Mouse (Mus musculus) spleen, embryonic (tissue): Measurements from ENCODE around the gene Eef1akmt1.

Experiments
- CTCF ChIA-PET: fragments of 350-600 bp; sonication (Branson Sonifier 250); formaldehyde crosslinking; loops from one replicate; lab custom pipeline; 2022; lab: Charles Lee

The Eef1akmt1 gene

GRCm38 (mm10) chr14:57547062-57547461 lies 24.4 kb downstream of the Eef1akmt1 start:
- CTCF ChIA-PET: no interaction called here

- CTCF ChIA-PET: no interaction called here
These were observed 24.8 kb downstream of the Eef1akmt1 start for GRCm38 (mm10) chr14:57546557-57547021.

- CTCF ChIA-PET: no interaction called here
These were observed 25.3 kb downstream of the Eef1akmt1 start for GRCm38 (mm10) chr14:57546131-57546530.

- CTCF ChIA-PET: no interaction called here
These were observed 25.9 kb downstream of the Eef1akmt1 start for GRCm38 (mm10) chr14:57545526-57545925.

GRCm38 (mm10) chr14:57543420-57544039 lies 27.9 kb downstream of the Eef1akmt1 start:
- CTCF ChIA-PET: no interaction called here

GRCm38 (mm10) chr14:57542231-57542630 lies 29.2 kb downstream of the Eef1akmt1 start:
- CTCF ChIA-PET: interaction anchor here (0.5 kb wide), 1 partner anchor 335 kb away, joined by 4 read pairs; no protein-coding TSS in a partner anchor

GRCm38 (mm10) chr14:57540683-57541082 lies 30.7 kb downstream of the Eef1akmt1 start:
- CTCF ChIA-PET: no interaction called here

- CTCF ChIA-PET: interaction anchor here (0.5 kb wide), 1 partner anchor 128 kb away, joined by 5 read pairs; no protein-coding TSS in a partner anchor
These were observed 34.0 kb downstream of the Eef1akmt1 start for GRCm38 (mm10) chr14:57537261-57538015.

- CTCF ChIA-PET: interaction anchor here (0.5 kb wide), 1 partner anchor 128 kb away, joined by 5 read pairs; no protein-coding TSS in a partner anchor
These were observed 34.6 kb downstream of the Eef1akmt1 start for GRCm38 (mm10) chr14:57536820-57537219.

GRCm38 (mm10) chr14:57535646-57536045 lies 35.8 kb downstream of the Eef1akmt1 start:
- CTCF ChIA-PET: no interaction called here

- CTCF ChIA-PET: no interaction called here
These were observed 36.5 kb downstream of the Eef1akmt1 start for GRCm38 (mm10) chr14:57534961-57535360.

- CTCF ChIA-PET: no interaction called here
These were observed 37.1 kb downstream of the Eef1akmt1 start for GRCm38 (mm10) chr14:57534346-57534745.

GRCm38 (mm10) chr14:57533841-57534240 lies 37.6 kb downstream of the Eef1akmt1 start:
- CTCF ChIA-PET: no interaction called here

- CTCF ChIA-PET: no interaction called here
These were observed 38.2 kb downstream of the Eef1akmt1 start for GRCm38 (mm10) chr14:57533214-57533613.

GRCm38 (mm10) chr14:57532577-57532976 lies 38.8 kb downstream of the Eef1akmt1 start:
- CTCF ChIA-PET: no interaction called here

- CTCF ChIA-PET: no interaction called here
These were observed 41.5 kb downstream of the Eef1akmt1 start for GRCm38 (mm10) chr14:57529786-57530515.

GRCm38 (mm10) chr14:57529086-57529785 lies 42.2 kb downstream of the Eef1akmt1 start:
- CTCF ChIA-PET: no interaction called here

- CTCF ChIA-PET: no interaction called here
These were observed 43.8 kb downstream of the Eef1akmt1 start for GRCm38 (mm10) chr14:57527598-57527997.

GRCm38 (mm10) chr14:57527122-57527521 lies 44.3 kb downstream of the Eef1akmt1 start:
- CTCF ChIA-PET: no interaction called here

- CTCF ChIA-PET: no interaction called here
These were observed 45.3 kb downstream of the Eef1akmt1 start for GRCm38 (mm10) chr14:57526050-57526623.

- CTCF ChIA-PET: no interaction called here
These were observed 45.9 kb downstream of the Eef1akmt1 start for GRCm38 (mm10) chr14:57525388-57526049.
